In the genomic region with DNA sequence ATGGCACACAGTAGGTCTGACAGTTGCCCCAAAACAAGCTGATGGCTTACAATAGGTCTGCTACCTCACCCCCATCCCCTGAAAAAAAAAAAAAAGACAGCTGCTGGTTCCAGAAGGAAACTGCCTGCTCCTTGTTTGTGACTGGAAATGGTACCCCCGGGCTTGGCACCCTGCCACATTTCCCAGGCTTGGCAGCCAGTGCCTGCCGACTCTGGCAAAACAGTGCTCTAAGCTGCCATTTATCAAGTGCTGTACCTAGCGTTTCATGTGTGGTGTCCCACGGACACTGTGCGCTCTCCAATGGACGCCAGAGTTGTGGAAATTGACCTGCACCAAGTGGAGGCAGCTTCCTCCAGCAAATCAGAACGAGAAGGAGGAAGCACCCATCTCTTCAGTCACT, we compare ENCODE assay signal across 10 mouse cellular contexts. TPM values are rescaled to one million over a fixed set of nuclear protein-coding genes. Genes with fewer than 3 reads are reported as not detected.
DNase-seq lines count a peak whose midpoint lies in the region; ATAC-seq lines count a peak whose summit lies in the region.
"Had no signal": no experiment of that assay in that cellular context is flagged by ENCODE, and none has a peak within 500 bp of the region (broad histone marks: within the 10 kb centered on the region; RNA-seq: fewer than 3 reads in every experiment).

No protein-coding gene starts in this region.

- H3K4me3 ChIP-seq in neural tube, embryonic 15.5 days (replicated peaks), result no peak overlapping the region
- H3K4me3 ChIP-seq: myocyte had no signal

- DNase-seq in cerebellum, postnatal 10 days, result peak; percentile 97
- peak; percentile 71 for DNase-seq in testis, postnatal 10 days (ENCODE audit: low spot score)
- DNase-seq in testis, postnatal 14 days (ENCODE audit: low spot score), result no peak
- peak; percentile 80 for DNase-seq in layer of hippocampus, adult 9-11 months
- DNase-seq in heart, postnatal 25 days (ENCODE audit: low spot score), result no peak
- DNase-seq in spleen, postnatal 10 days (ENCODE audit: low spot score in 2 of 2), result no peak

- H3K4me2 ChIP-seq in neural tube, embryonic 15.5 days, result peak overlapping the region; percentile 25; the same call in 1 of the 2 replicates

- WGBS in neural tube, embryonic 15.5 days, result 19% methylated on average over 7 of the region's 7 CpGs

- H3K4me1 ChIP-seq in neural tube, embryonic 15.5 days, result peaks cover 55% of the 10 kb centered on the region

- no peak for ATAC-seq in cerebellum, adult (ENCODE audit: insufficient number of reproducible peaks, low FRiP score, low TSS enrichment)
- ATAC-seq in neural tube, embryonic 15.5 days (ENCODE audit: low FRiP score), result 0 out of 2 replicates have a peak, but pooled peaks have one; percentile 35

- peak overlapping the region; percentile 60 for H3K27ac ChIP-seq in neural tube, embryonic 15.5 days (replicated peaks)

- H3K36me3 ChIP-seq in neural tube, embryonic 15.5 days, result no peaks in the 10 kb centered on the region

- peaks cover 4% of the 10 kb centered on the region; the same call in 1 of the 2 replicates for H3K27me3 ChIP-seq in neural tube, embryonic 15.5 days (replicated peaks)

- intact Hi-C loops in heart, postnatal 25 days (cut with DNase I), result no loop called here

- H3K9me3 ChIP-seq in neural tube, embryonic 15.5 days (replicated peaks), result no peaks in the 10 kb centered on the region

- no peak overlapping the region for H3K9ac ChIP-seq in neural tube, embryonic 15.5 days (replicated peaks)

RNA-seq across cellular contexts. Expression of a gene that starts 17.5 kb away (rescaled TPM):
- polyA plus RNA-seq in neural tube, embryonic 15.5 days (2015; fragmentation: Nextera tagmentation; extraction: Ambion mirVana), result 0.23 TPM in 1 of 2 replicates, not detected in the other
- total RNA-seq in heart, postnatal 25 days (2021), result not detected
- total RNA-seq: hematopoietic stem cell, adult 5-6 weeks had no signal

RNA-seq across cellular contexts. Expression of a gene that starts 17.9 kb away (rescaled TPM):
- polyA plus RNA-seq in neural tube, embryonic 15.5 days (2015; fragmentation: Nextera tagmentation; extraction: Ambion mirVana), result 4.9 and 6.4 TPM in 2 replicates
- not detected for total RNA-seq in heart, postnatal 25 days (2021)
- total RNA-seq: hematopoietic stem cell, adult 5-6 weeks had no signal

RNA-seq across cellular contexts. Expression of a gene that starts 59.2 kb away (rescaled TPM):
- 4.1 and 4.2 TPM in 2 replicates for polyA plus RNA-seq in neural tube, embryonic 15.5 days (2015; fragmentation: Nextera tagmentation; extraction: Ambion mirVana)
- under 1 TPM; 0.64 to 0.68 TPM for total RNA-seq in heart, postnatal 25 days (2021)
- total RNA-seq: hematopoietic stem cell, adult 5-6 weeks had no signal

Comparison
In these comparisons a context has a peak if more than half of its experiments do, and no peak if none do; other contexts are left out.
1. DNase-seq: peak in cerebellum, postnatal 10 days (2 of 2), testis, postnatal 10 days (single experiment) and layer of hippocampus, adult 9-11 months (single experiment); none in testis, postnatal 14 days (single experiment), heart, postnatal 25 days (single experiment) and spleen, postnatal 10 days (0 of 2).